Mouse (Mus musculus): ENCODE results near the gene Gpbp1. TPM values are rescaled to one million over a fixed set of nuclear protein-coding genes. Genes with fewer than 3 reads are reported as not detected.

The Gpbp1 gene
- total RNA-seq (2023) = 10 to 100 TPM; 78.3 to 83.7 TPM

DNA sequence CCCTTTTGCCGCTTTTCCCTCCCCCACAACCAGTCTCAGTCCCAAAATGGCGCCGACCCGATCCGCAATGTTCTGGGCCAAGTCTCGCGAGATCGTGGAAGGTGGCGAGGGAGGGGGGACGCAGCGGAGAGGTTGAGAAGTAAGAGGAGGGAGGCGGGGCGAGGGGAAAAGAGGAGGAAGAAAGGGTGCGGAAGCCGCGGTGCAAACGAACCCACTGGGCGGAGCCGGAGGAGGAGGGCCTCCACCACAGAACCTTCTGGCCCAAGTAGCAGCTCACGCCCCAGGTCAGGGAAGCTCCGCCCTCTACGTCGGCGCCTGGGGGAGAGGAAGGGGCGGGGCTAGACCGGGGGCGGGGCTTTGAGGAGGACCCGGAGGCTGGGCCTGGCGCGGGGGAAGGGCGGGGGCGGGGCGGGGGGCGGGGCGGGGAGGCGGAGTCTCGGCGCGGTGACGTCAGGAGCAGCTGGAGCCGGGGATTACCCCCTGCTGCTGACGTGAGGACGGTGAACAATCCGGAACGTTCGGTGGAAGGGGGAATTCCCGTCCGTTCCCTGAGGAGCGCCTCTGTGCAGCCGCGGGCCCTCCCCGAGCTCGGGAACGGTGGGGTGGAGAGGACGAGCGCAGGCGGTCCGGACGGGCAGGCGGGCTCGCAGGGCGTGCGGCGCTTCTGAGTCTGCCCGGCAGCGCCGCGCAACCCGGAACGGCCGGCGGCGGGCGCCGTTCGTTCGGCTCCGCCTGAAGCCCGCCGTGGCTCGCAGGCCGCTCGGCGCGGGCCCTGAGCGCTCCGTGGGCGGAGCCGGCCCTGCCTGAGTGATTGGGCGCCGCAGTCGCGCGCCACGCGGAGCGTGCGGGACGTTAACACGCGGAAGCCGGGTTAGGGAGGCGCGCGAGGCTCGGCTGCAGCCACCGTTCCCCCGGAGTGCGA, at the start of gene Gpbp1:
Gpbp1 (minus strand) TSS at position 310 of the 922 bp plus-strand sequence.

Other genes starting within 250 kb of the Gpbp1 start
- not detected for gene Actbl2, start 235.1 kb downstream of the Gpbp1 start, total RNA-seq (2023)
- gene Gm49496, start 59.8 kb upstream of the Gpbp1 start, total RNA-seq (2023) = not detected
- not detected for gene Gm10198, start 102.7 kb upstream of the Gpbp1 start, total RNA-seq (2023)
- 10 to 100 TPM; 30.2 to 31.8 TPM for gene Mier3, start 190.9 kb upstream of the Gpbp1 start, total RNA-seq (2023)